Mouse (Mus musculus) ES-E14 (cell line): ENCODE measurements around the gene Hrasls.

Experiments
- CHD2 ChIP-seq: IDR thresholded peaks from 2 replicates; pipeline ENCODE4 v1.6.1; 2014; ENCODE audit warnings: mild to moderate bottlenecking, low read depth, low read length, inconsistent platforms
- HCFC1 ChIP-seq: IDR thresholded peaks from 2 replicates; pipeline ENCODE4 v1.6.1; 2012; ENCODE audit warnings: low read length, inconsistent platforms, borderline replicate concordance; ENCODE audit not compliant: insufficient read depth
- ZC3H11A ChIP-seq: IDR thresholded peaks from 2 replicates; pipeline ENCODE4 v1.6.1; 2012; ENCODE audit warnings: low read depth, mild to moderate bottlenecking, inconsistent platforms, low read length, borderline replicate concordance
- ZNF384 ChIP-seq: IDR thresholded peaks from 2 replicates; pipeline ENCODE4 v1.6.1; 2012; ENCODE audit warnings: low read depth, low read length, inconsistent platforms

DNA sequence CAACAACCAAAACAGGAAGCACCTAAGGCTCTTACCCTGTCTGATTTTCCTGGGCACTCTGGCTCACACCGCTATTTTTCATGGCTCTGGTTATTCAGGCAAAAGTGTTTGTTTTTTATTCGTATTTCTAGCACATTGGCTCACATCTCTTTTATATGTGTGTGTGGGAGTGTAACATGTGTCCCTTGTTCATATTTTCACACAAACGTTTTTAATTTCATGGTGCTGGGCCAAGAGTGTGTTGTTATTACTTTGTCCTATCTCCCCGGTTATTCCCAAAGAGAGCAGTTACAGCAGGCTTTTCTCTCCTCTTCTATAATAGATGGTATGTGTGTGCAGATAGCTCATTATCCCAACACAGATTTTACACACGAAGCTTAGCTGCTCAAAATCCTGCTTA lies 37.8 kb upstream of the Hrasls start:
- TF ChIP-seq ZNF384: no peak
- no peak for TF ChIP-seq CHD2
- no peak for TF ChIP-seq ZC3H11A
- no peak for TF ChIP-seq HCFC1
